Mouse (Mus musculus) hindbrain, embryonic 16.5 days (tissue): ENCODE data around the gene Sult1d1. TPM values are rescaled to one million over a fixed set of nuclear protein-coding genes. Genes with fewer than 3 reads are reported as not detected.

Experiments
- ATAC-seq: fragments of 200-750 bp; cut with Nextera tagmentation; 2 replicates; pipeline ENCODE4 v1.8.0; 2017; ENCODE audit warnings: moderate TSS enrichment, moderate library complexity
- H3K27ac ChIP-seq: fragments of 300-500 bp; sonication (generic); 2 replicates; pipeline ENCODE4 v1.5.1; 2014; ENCODE audit warnings: low read depth, mild to moderate bottlenecking, control low read depth, low read length, moderate library complexity
- H3K27me3 ChIP-seq: fragments of 300-500 bp; sonication (generic); replicated peaks from 2 replicates; pipeline ENCODE4 v1.6.1; 2014; ENCODE audit warnings: low read length; ENCODE audit not compliant: control insufficient read depth, insufficient read depth
- H3K36me3 ChIP-seq: fragments of 300-500 bp; sonication (generic); 2 replicates; pipeline ENCODE4 v1.6.1; 2014; ENCODE audit warnings: mild to moderate bottlenecking, low read length, moderate library complexity, mixed read lengths; ENCODE audit not compliant: control insufficient read depth, insufficient read depth
- H3K4me1 ChIP-seq: fragments of 300-500 bp; sonication (generic); 2 replicates; pipeline ENCODE4 v1.6.1; 2014; ENCODE audit warnings: low read depth, low read length; ENCODE audit not compliant: control insufficient read depth, insufficient read depth
- H3K4me2 ChIP-seq: fragments of 300-500 bp; sonication (generic); 2 replicates; pipeline ENCODE4 v1.6.1; 2014; ENCODE audit warnings: mild to moderate bottlenecking, low read length, control low read depth, moderate library complexity
- H3K4me3 ChIP-seq: fragments of 300-500 bp; sonication (generic); 2 replicates; pipeline ENCODE4 v1.5.1; 2014; ENCODE audit warnings: mild to moderate bottlenecking, low read length, control low read depth, moderate library complexity
- H3K9ac ChIP-seq: fragments of 300-500 bp; sonication (generic); 2 replicates; pipeline ENCODE4 v1.6.1; 2014; ENCODE audit warnings: low read depth, mild to moderate bottlenecking, control low read depth, low read length, moderate library complexity
- H3K9me3 ChIP-seq: fragments of 300-500 bp; sonication (generic); 2 replicates; pipeline ENCODE4 v1.6.1; 2014; ENCODE audit warnings: mild to moderate bottlenecking, low read length, moderate library complexity; ENCODE audit not compliant: control insufficient read depth
- WGBS: fragments of 180-500 bp; shearing (Covaris S2); extraction: QIAGEN DNeasy Blood & Tissue Kit; methylation state at CpG from one replicate; pipeline ENCODE4 v1.1.7; 2014; 5-methylcytosine and 5-hydroxymethylcytosine counted together
- polyA plus RNA-seq: library from polyadenylated mRNA; unstranded; fragments of >200 nt; fragmentation: Nextera tagmentation; extraction: Ambion mirVana; gene quantifications from 2 replicates; pipeline ENCODE4 v1.2.1, GENCODE M21; 2015

The Sult1d1 gene
- polyA plus RNA-seq = not detected in 2 replicates

- 85% methylated on average over 5 of the region's 5 CpGs for WGBS
- Histone ChIP-seq H3K9me3 (no peaks in the 10 kb centered on the region), H3K27me3 (no peaks in the 10 kb centered on the region), H3K27ac (no peak within 1 kb of the TSS), H3K36me3 (no peaks in the 10 kb centered on the region), H3K4me3 (no peak within 1 kb of the TSS), H3K9ac (no peak within 1 kb of the TSS), H3K4me1 (no peaks in the 10 kb centered on the region), H3K4me2 (no peak within 1 kb of the TSS)
- ATAC-seq = no peak
These were observed at the start of gene Sult1d1 for GRCm38 (mm10) chr5:87568845-87569244. Gene Sult1d1 (minus strand): TSS chr5:87569027.

- Histone ChIP-seq H3K4me2 (no peak overlapping the region), H3K27ac (no peak overlapping the region), H3K4me1 (no peaks in the 10 kb centered on the region), H3K27me3 (no peaks in the 10 kb centered on the region), H3K9me3 (no peaks in the 10 kb centered on the region), H3K4me3 (no peak overlapping the region), H3K36me3 (no peaks in the 10 kb centered on the region), H3K9ac (no peak overlapping the region)
- WGBS = 95% methylated on average over 2 of the region's 2 CpGs
- ATAC-seq = no peak
These were observed 46.2 kb upstream of the Sult1d1 start for GRCm38 (mm10) chr5:87615128-87615390.

- Histone ChIP-seq H3K4me2 (no peak overlapping the region), H3K4me1 (no peaks in the 10 kb centered on the region), H3K9ac (no peak overlapping the region), H3K9me3 (no peaks in the 10 kb centered on the region), H3K27ac (no peak overlapping the region), H3K36me3 (no peaks in the 10 kb centered on the region), H3K27me3 (no peaks in the 10 kb centered on the region), H3K4me3 (no peak overlapping the region)
- ATAC-seq = no peak
These were observed 45.7 kb upstream of the Sult1d1 start for GRCm38 (mm10) chr5:87614364-87615127.

- Histone ChIP-seq H3K9ac (no peak overlapping the region), H3K36me3 (no peaks in the 10 kb centered on the region), H3K4me1 (no peaks in the 10 kb centered on the region), H3K27ac (no peak overlapping the region), H3K4me3 (no peak overlapping the region), H3K4me2 (no peak overlapping the region), H3K27me3 (no peaks in the 10 kb centered on the region), H3K9me3 (no peaks in the 10 kb centered on the region)
- no peak for ATAC-seq
- 79% methylated on average over 3 of the region's 3 CpGs for WGBS
These were observed 32.2 kb upstream of the Sult1d1 start for GRCm38 (mm10) chr5:87601018-87601417.

- Histone ChIP-seq H3K4me3 (no peak overlapping the region), H3K9me3 (no peaks in the 10 kb centered on the region), H3K36me3 (no peaks in the 10 kb centered on the region), H3K9ac (no peak overlapping the region), H3K4me1 (no peaks in the 10 kb centered on the region), H3K27ac (no peak overlapping the region), H3K4me2 (no peak overlapping the region), H3K27me3 (no peaks in the 10 kb centered on the region)
- WGBS = 82% methylated on average over 2 of the region's 2 CpGs
- ATAC-seq = no peak
These were observed 29.1 kb upstream of the Sult1d1 start for GRCm38 (mm10) chr5:87597891-87598290.

- no peaks in the 10 kb centered on the region for H3K27me3 ChIP-seq
- 77% methylated on average over 5 of the region's 5 CpGs for WGBS
- no peaks in the 10 kb centered on the region for H3K9me3 ChIP-seq
- no peaks in the 10 kb centered on the region for H3K4me1 ChIP-seq
- H3K27ac ChIP-seq = no peak within 1 kb of the TSS
- H3K4me3 ChIP-seq = no peak within 1 kb of the TSS
- ATAC-seq = no peak
- no peaks in the 10 kb centered on the region for H3K36me3 ChIP-seq
- no peak within 1 kb of the TSS for H3K4me2 ChIP-seq
- no peak within 1 kb of the TSS for H3K9ac ChIP-seq
These were observed 22.7 kb upstream of the Sult1d1 start, which contains the start of gene Sult1e1 for GRCm38 (mm10) chr5:87591494-87591893. Gene Sult1e1 (minus strand): TSS chr5:87591594.

GRCm38 (mm10) chr5:87589916-87590315 is 21.1 kb upstream of the Sult1d1 start:
- H3K9me3 ChIP-seq = no peaks in the 10 kb centered on the region
- 94% methylated on average over 2 of the region's 2 CpGs for WGBS
- no peaks in the 10 kb centered on the region for H3K36me3 ChIP-seq
- H3K4me1 ChIP-seq = no peaks in the 10 kb centered on the region
- no peak overlapping the region for H3K9ac ChIP-seq
- H3K27ac ChIP-seq = no peak overlapping the region
- ATAC-seq = no peak
- H3K4me2 ChIP-seq = no peak overlapping the region
- no peak overlapping the region for H3K4me3 ChIP-seq
- H3K27me3 ChIP-seq = no peaks in the 10 kb centered on the region

- H3K9ac ChIP-seq = no peak overlapping the region
- no peaks in the 10 kb centered on the region for H3K9me3 ChIP-seq
- 82% methylated on average over 1 of the region's 1 CpGs for WGBS
These were observed 11.6 kb upstream of the Sult1d1 start for GRCm38 (mm10) chr5:87580389-87580788.

GRCm38 (mm10) chr5:87574174-87574573 is 5.3 kb upstream of the Sult1d1 start:
- H3K36me3 ChIP-seq = no peaks in the 10 kb centered on the region
- H3K9me3 ChIP-seq = no peaks in the 10 kb centered on the region
- WGBS = 79% methylated on average over 1 of the region's 1 CpGs
- no peak overlapping the region for H3K4me3 ChIP-seq
- H3K9ac ChIP-seq = no peak overlapping the region
- no peak overlapping the region for H3K27ac ChIP-seq
- no peak for ATAC-seq
- no peaks in the 10 kb centered on the region for H3K4me1 ChIP-seq
- no peaks in the 10 kb centered on the region for H3K27me3 ChIP-seq
- H3K4me2 ChIP-seq = no peak overlapping the region

More at GRCm38 (mm10) chr5:87580389-87580788, 11.6 kb upstream of the Sult1d1 start:
- Histone ChIP-seq H3K4me1 (no peaks in the 10 kb centered on the region), H3K4me3 (no peak overlapping the region), H3K36me3 (no peaks in the 10 kb centered on the region), H3K27me3 (no peaks in the 10 kb centered on the region), H3K4me2 (no peak overlapping the region), H3K27ac (no peak overlapping the region)
- no peak for ATAC-seq
